Mouse (Mus musculus) intestine, postnatal 0 days (tissue): Measurements from ENCODE around the gene Tsnaxip1. TPM values are rescaled to one million over a fixed set of nuclear protein-coding genes. Genes with fewer than 3 reads are reported as not detected.

Source experiments
- ATAC-seq: fragments of 200-750 bp; cut with Nextera tagmentation; 2 replicates; pipeline ENCODE4 v1.8.0; 2017; ENCODE audit warnings: mild to moderate bottlenecking, moderate TSS enrichment, moderate library complexity
- H3K27ac ChIP-seq: fragments of 300-500 bp; sonication (generic); 2 replicates; pipeline ENCODE4 v1.5.1; 2014; ENCODE audit warnings: mild to moderate bottlenecking, low read depth, low read length, moderate library complexity
- H3K27me3 ChIP-seq: fragments of 300-500 bp; sonication (generic); replicated peaks from 2 replicates; pipeline ENCODE4 v1.6.1; 2014; ENCODE audit warnings: low read length, mixed read lengths; ENCODE audit not compliant: control insufficient read depth, insufficient read depth
- H3K36me3 ChIP-seq: fragments of 300-500 bp; sonication (generic); 2 replicates; pipeline ENCODE4 v1.6.1; 2014; ENCODE audit warnings: mild to moderate bottlenecking, moderate library complexity; ENCODE audit not compliant: control insufficient read depth, insufficient read depth
- H3K4me1 ChIP-seq: fragments of 300-500 bp; sonication (generic); replicated peaks from 2 replicates; pipeline ENCODE4 v1.6.1; 2014; ENCODE audit warnings: antibody characterized with exemption, low read length, mixed read lengths; ENCODE audit not compliant: control insufficient read depth, insufficient read depth
- H3K4me2 ChIP-seq: fragments of 300-500 bp; sonication (generic); replicated peaks from 2 replicates; pipeline ENCODE4 v1.6.1; 2014; ENCODE audit warnings: low read depth, mild to moderate bottlenecking, moderate library complexity
- H3K4me3 ChIP-seq: fragments of 300-500 bp; sonication (generic); 2 replicates; pipeline ENCODE4 v1.5.1; 2014; ENCODE audit warnings: low read depth, low read length
- H3K9ac ChIP-seq: fragments of 300-500 bp; sonication (generic); 2 replicates; pipeline ENCODE4 v1.6.1; 2014; ENCODE audit warnings: mild to moderate bottlenecking, low read depth, low read length
- H3K9me3 ChIP-seq: fragments of 300-500 bp; sonication (generic); 2 replicates; pipeline ENCODE4 v1.6.1; 2016; ENCODE audit warnings: mixed run types; ENCODE audit not compliant: control insufficient read depth
- CTCF ChIP-seq: sonication (generic); IDR thresholded peaks from 2 replicates; pipeline ENCODE4 v1.5.1; 2016; ENCODE audit warnings: low read depth, mild to moderate bottlenecking, control low read depth, antibody characterized with exemption, moderate library complexity
- WGBS: fragments of 180-500 bp; shearing (Covaris S2); extraction: QIAGEN DNeasy Blood & Tissue Kit; methylation state at CpG from one replicate; pipeline ENCODE4 v1.1.7; 2014; 5-methylcytosine and 5-hydroxymethylcytosine counted together
- polyA plus RNA-seq: library from polyadenylated mRNA; unstranded; fragments of >200 nt; fragmentation: Nextera tagmentation; extraction: Ambion mirVana; gene quantifications from 2 replicates; pipeline ENCODE4 v1.2.1, GENCODE M21; 2015

Tsnaxip1 gene
- polyA plus RNA-seq, 1 experiment from 2014 or later: not detected

DNA sequence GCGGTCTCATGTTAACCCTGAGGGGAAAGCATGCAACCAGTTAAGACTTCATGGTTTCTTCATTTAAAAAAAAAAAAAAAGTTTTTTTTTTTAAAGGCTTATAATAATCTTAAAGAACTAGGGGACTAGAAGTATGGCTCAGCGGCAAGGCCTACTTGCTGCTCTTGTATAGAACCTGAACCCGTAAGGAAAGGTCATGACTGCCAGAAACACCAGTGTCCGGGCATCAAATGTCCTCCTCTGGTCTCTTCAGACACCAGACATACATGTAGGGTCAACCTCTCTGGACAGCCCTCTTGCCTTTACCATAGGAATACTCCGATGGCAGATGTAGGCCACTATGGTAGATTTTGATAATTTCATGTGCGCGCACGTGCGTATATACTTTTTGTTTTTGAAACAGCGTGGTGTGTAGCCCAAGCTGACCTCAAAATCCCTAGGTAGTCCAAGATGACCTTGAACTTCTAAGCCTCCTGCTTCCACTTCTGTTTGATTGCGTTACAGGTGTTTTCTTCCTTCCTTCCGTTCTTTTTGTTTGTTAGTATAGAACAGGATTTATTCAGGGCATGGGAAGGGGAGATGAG lies 24.7 kb downstream of the Tsnaxip1 start:
- H3K9me3 ChIP-seq: no peaks in the 10 kb centered on the region
- 77% methylated on average over 12 of the region's 12 CpGs for WGBS
- peak overlapping the region; percentile 86 for H3K4me3 ChIP-seq
- no peaks in the 10 kb centered on the region for H3K27me3 ChIP-seq
- no peak overlapping the region for H3K27ac ChIP-seq
- TF ChIP-seq CTCF: no peak
- ATAC-seq: no peak
- no peak overlapping the region for H3K9ac ChIP-seq
- peaks cover 5% of the 10 kb centered on the region for H3K4me1 ChIP-seq
- H3K4me2 ChIP-seq: peak overlapping the region; percentile 86
- H3K36me3 ChIP-seq: peaks cover 19% of the 10 kb centered on the region

GRCm38 (mm10) chr8:105853178-105853577 lies 25.6 kb downstream of the Tsnaxip1 start, which contains the start of gene Cenpt:
Gene Cenpt, minus strand, starts transcription at chr8:105853278.
- Histone ChIP-seq H3K4me2 (peak within 1 kb of the TSS; percentile 86; the same call in 1 of the 2 replicates), H3K9ac (no peak within 1 kb of the TSS), H3K36me3 (peaks cover 10% of the 10 kb centered on the region), H3K27me3 (no peaks in the 10 kb centered on the region), H3K4me3 (no peak within 1 kb of the TSS; the same call in 1 of the 2 replicates), H3K4me1 (peaks cover 5% of the 10 kb centered on the region), H3K27ac (no peak within 1 kb of the TSS), H3K9me3 (no peaks in the 10 kb centered on the region)
- 91% methylated on average over 3 of the region's 3 CpGs for WGBS
- TF ChIP-seq CTCF: no peak
- no peak for ATAC-seq

GRCm38 (mm10) chr8:105854303-105854702 lies 26.8 kb downstream of the Tsnaxip1 start:
- Histone ChIP-seq H3K9ac (peak overlapping the region; percentile 81; the same call in 1 of the 2 replicates), H3K4me1 (peaks cover 5% of the 10 kb centered on the region), H3K27me3 (no peaks in the 10 kb centered on the region), H3K9me3 (no peaks in the 10 kb centered on the region), H3K4me2 (peak overlapping the region; percentile 97), H3K36me3 (no peaks in the 10 kb centered on the region), H3K4me3 (peak overlapping the region; percentile 80), H3K27ac (peak overlapping the region; percentile 82; the same call in 1 of the 2 replicates)
- TF ChIP-seq CTCF: no peak
- 25% methylated on average over 8 of the region's 8 CpGs for WGBS
- ATAC-seq: no peak

- ATAC-seq: peak; percentile 91
- WGBS: under 1% methylated on average over 43 of the region's 43 CpGs
- H3K27me3 ChIP-seq: no peaks in the 10 kb centered on the region
- H3K4me1 ChIP-seq: peaks cover 5% of the 10 kb centered on the region
- H3K27ac ChIP-seq: peak within 1 kb of the TSS; percentile 82
- no peaks in the 10 kb centered on the region for H3K9me3 ChIP-seq
- peak within 1 kb of the TSS; percentile 80 for H3K4me3 ChIP-seq
- H3K9ac ChIP-seq: peak within 1 kb of the TSS; percentile 81
- H3K4me2 ChIP-seq: peak within 1 kb of the TSS; percentile 97
- H3K36me3 ChIP-seq: no peaks in the 10 kb centered on the region
- peak; percentile 90 for TF ChIP-seq CTCF
These were observed 27.2 kb downstream of the Tsnaxip1 start, which contains the start of gene Thap11 for GRCm38 (mm10) chr8:105854715-105855216. Gene Thap11, plus strand, starts transcription at chr8:105855132.

DNA sequence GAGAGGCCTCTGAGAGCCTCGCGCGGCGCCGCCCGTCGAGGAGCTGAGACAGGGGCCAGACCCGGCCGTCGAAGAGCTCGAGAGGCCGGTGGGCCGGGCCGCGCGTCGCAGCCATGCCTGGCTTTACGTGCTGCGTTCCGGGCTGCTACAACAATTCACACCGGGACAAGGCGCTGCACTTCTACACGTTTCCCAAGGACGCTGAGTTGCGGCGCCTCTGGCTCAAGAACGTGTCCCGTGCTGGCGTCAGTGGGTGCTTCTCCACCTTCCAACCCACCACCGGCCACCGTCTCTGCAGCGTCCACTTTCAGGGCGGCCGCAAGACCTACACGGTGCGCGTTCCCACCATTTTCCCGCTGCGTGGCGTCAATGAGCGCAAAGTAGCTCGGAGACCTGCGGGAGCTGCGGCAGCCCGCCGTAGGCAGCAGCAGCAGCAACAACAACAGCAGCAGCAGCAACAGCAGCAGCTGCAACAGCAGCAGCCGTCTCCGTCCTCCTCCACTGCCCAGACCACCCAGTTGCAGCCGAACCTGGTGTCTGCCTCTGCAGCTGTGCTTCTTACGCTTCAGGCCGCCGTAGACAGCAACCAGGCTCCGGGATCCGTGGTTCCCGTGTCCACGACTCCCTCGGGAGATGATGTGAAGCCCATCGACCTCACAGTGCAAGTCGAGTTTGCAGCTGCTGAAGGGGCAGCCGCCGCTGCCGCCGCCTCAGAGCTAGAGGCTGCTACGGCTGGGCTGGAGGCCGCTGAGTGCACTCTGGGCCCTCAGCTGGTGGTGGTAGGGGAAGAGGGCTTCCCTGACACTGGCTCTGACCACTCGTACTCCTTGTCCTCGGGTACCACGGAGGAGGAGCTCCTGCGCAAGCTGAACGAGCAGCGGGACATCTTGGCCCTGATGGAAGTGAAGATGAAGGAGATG lies 28.0 kb downstream of the Tsnaxip1 start:
- Histone ChIP-seq H3K4me2 (peak overlapping the region; percentile 97), H3K4me1 (peaks cover 5% of the 10 kb centered on the region), H3K4me3 (peak overlapping the region; percentile 80), H3K27ac (peak overlapping the region; percentile 82), H3K27me3 (no peaks in the 10 kb centered on the region), H3K36me3 (no peaks in the 10 kb centered on the region), H3K9ac (peak overlapping the region; percentile 81), H3K9me3 (no peaks in the 10 kb centered on the region)
- TF ChIP-seq CTCF: peak; percentile 31
- peak; percentile 44 for ATAC-seq
- under 1% methylated on average over 71 of the region's 71 CpGs for WGBS

- Histone ChIP-seq H3K4me3 (peak overlapping the region; percentile 80), H3K4me1 (peaks cover 5% of the 10 kb centered on the region), H3K36me3 (no peaks in the 10 kb centered on the region), H3K4me2 (peak overlapping the region; percentile 97), H3K27me3 (no peaks in the 10 kb centered on the region), H3K9me3 (no peaks in the 10 kb centered on the region), H3K27ac (peak overlapping the region; percentile 82; the same call in 1 of the 2 replicates), H3K9ac (peak overlapping the region; percentile 81)
- no peak for TF ChIP-seq CTCF
- ATAC-seq: no peak
- 9% methylated on average over 15 of the region's 15 CpGs for WGBS
These were observed 28.8 kb downstream of the Tsnaxip1 start for GRCm38 (mm10) chr8:105856168-105856835.
